Comparison of ENCODE assay signal across 8 mouse cellular contexts in genomic region chr8:122269404-122269803, GRCm38 (mm10). TPM values are rescaled to one million over a fixed set of nuclear protein-coding genes. Genes with fewer than 3 reads are reported as not detected.
DNase-seq lines count a peak whose midpoint lies in the region; ATAC-seq and TF ChIP-seq lines count a peak whose summit lies in the region.

No protein-coding gene starts in this region.

- peak; percentile 77 for DNase-seq in kidney, postnatal 14 days
- peak; percentile 82 for DNase-seq in neural tube, embryonic 11.5 days (ENCODE audit: low spot score)

- peak overlapping the region; percentile 90 for H3K4me2 ChIP-seq in heart, embryonic 15.5 days
- H3K4me2 ChIP-seq in liver, embryonic 15.5 days, result peak overlapping the region; percentile 75
- peak overlapping the region; percentile 56 for H3K4me2 ChIP-seq in neural tube, embryonic 11.5 days (ENCODE audit: low read depth)

- H3K9ac ChIP-seq in heart, embryonic 15.5 days, result peak overlapping the region; percentile 49
- H3K9ac ChIP-seq in liver, embryonic 15.5 days, result 0 out of 2 replicates have a peak overlapping the region, but pooled peaks have one; percentile 32
- H3K9ac ChIP-seq in neural tube, embryonic 11.5 days (ENCODE audit: low read length), result peak overlapping the region; percentile 50

- no peak overlapping the region for H3K27ac ChIP-seq in bone marrow macrophage, adult 2 months (ENCODE audit: insufficient read depth, low read depth, low read length)
- H3K27ac ChIP-seq in embryonic fibroblast, embryonic 13.5 days (ENCODE audit: insufficient read depth, low read length), result no peak overlapping the region
- H3K27ac ChIP-seq in heart, embryonic 15.5 days, result no peak overlapping the region
- H3K27ac ChIP-seq in liver, embryonic 15.5 days (replicated peaks), result no peak overlapping the region
- no peak overlapping the region for H3K27ac ChIP-seq in neural tube, embryonic 11.5 days (ENCODE audit: low read depth, low read length)
- no peak overlapping the region for H3K27ac ChIP-seq in testis, adult 2 months (ENCODE audit: control insufficient read depth, insufficient read depth, low read depth, low read length)

- no peaks in the 10 kb centered on the region for H3K36me3 ChIP-seq in heart, embryonic 15.5 days
- no peaks in the 10 kb centered on the region for H3K36me3 ChIP-seq in liver, embryonic 15.5 days (replicated peaks)
- no peaks in the 10 kb centered on the region for H3K36me3 ChIP-seq in neural tube, embryonic 11.5 days (ENCODE audit: control insufficient read depth, insufficient read depth, low read length)
- H3K36me3 ChIP-seq in testis, adult 2 months (ENCODE audit: control insufficient read depth, insufficient read depth, low read length), result no peaks in the 10 kb centered on the region

- ATAC-seq in CD4-positive, CD25-positive, alpha-beta regulatory T cell, adult 4 months, result peak; percentile 56
- peak; percentile 45; the same call in 1 of the 2 replicates for ATAC-seq in heart, embryonic 15.5 days (replicated peaks; ENCODE audit: insufficient number of reproducible peaks, insufficient read depth, low FRiP score, low read depth)
- ATAC-seq in liver, embryonic 15.5 days (ENCODE audit: insufficient read depth), result no peak
- ATAC-seq in neural tube, embryonic 11.5 days (ENCODE audit: insufficient read depth, low FRiP score, low TSS enrichment), result peak; percentile 32; the same call in 1 of the 2 replicates

- no peak for TF ChIP-seq POLR2A in bone marrow macrophage, adult 2 months (IDR thresholded peaks at IDR 0.05; ENCODE audit: borderline replicate concordance, low read depth, low read length)
- no peak for TF ChIP-seq POLR2A in embryonic fibroblast, embryonic 13.5 days (IDR thresholded peaks at IDR 0.05; ENCODE audit: low read depth, low read length)
- peak; percentile 48; the same call in 1 of the 2 replicates for TF ChIP-seq POLR2A in testis, adult 2 months (IDR thresholded peaks at IDR 0.05; ENCODE audit: control insufficient read depth, low read depth, low read length)

- H3K4me3 ChIP-seq in bone marrow macrophage, adult 2 months (ENCODE audit: insufficient read depth, low read length), result no peak overlapping the region
- no peak overlapping the region for H3K4me3 ChIP-seq in embryonic fibroblast, embryonic 13.5 days (ENCODE audit: insufficient read depth, low read length)
- peak overlapping the region; percentile 51 for H3K4me3 ChIP-seq in heart, embryonic 15.5 days
- H3K4me3 ChIP-seq in liver, embryonic 15.5 days (replicated peaks), result peak overlapping the region; percentile 51
- H3K4me3 ChIP-seq in neural tube, embryonic 11.5 days (ENCODE audit: low read depth, low read length), result peak overlapping the region; percentile 33
- peak overlapping the region; percentile 79 for H3K4me3 ChIP-seq in testis, adult 2 months (ENCODE audit: control insufficient read depth, low read depth, low read length)

- TF ChIP-seq CTCF in bone marrow macrophage, adult 2 months (IDR thresholded peaks at IDR 0.05; ENCODE audit: low read depth, low read length), result peak; percentile 90
- peak; percentile 86 for TF ChIP-seq CTCF in embryonic fibroblast, embryonic 13.5 days (IDR thresholded peaks at IDR 0.05; ENCODE audit: borderline replicate concordance, insufficient read depth, low read length)
- peak; percentile 100 for TF ChIP-seq CTCF in testis, adult 2 months (IDR thresholded peaks at IDR 0.05; ENCODE audit: control insufficient read depth, insufficient read depth, insufficient replicate concordance, low read depth, low read length)

- peaks cover 34% of the 10 kb centered on the region for H3K27me3 ChIP-seq in heart, embryonic 15.5 days
- peaks cover 68% of the 10 kb centered on the region for H3K27me3 ChIP-seq in liver, embryonic 15.5 days
- 0 out of 2 replicates have a peak, but pooled peaks cover 8% of the 10 kb centered on the region for H3K27me3 ChIP-seq in neural tube, embryonic 11.5 days (ENCODE audit: control insufficient read depth, insufficient read depth, low read length)
- no peaks in the 10 kb centered on the region for H3K27me3 ChIP-seq in testis, adult 2 months (ENCODE audit: control insufficient read depth, insufficient read depth, low read length)

- 6% methylated on average over 21 of the region's 21 CpGs for WGBS in heart, embryonic 15.5 days
- 7% methylated on average over 21 of the region's 21 CpGs for WGBS in liver, embryonic 15.5 days (ENCODE audit: insufficient replicate concordance)
- WGBS in neural tube, embryonic 11.5 days, result 6% methylated on average over 21 of the region's 21 CpGs

- no peaks in the 10 kb centered on the region for H3K9me3 ChIP-seq in heart, embryonic 15.5 days (replicated peaks)
- H3K9me3 ChIP-seq in liver, embryonic 15.5 days (replicated peaks), result no peaks in the 10 kb centered on the region
- no peaks in the 10 kb centered on the region for H3K9me3 ChIP-seq in neural tube, embryonic 11.5 days (ENCODE audit: control insufficient read depth, low read length)

- H3K4me1 ChIP-seq in bone marrow macrophage, adult 2 months (ENCODE audit: control insufficient read depth, insufficient read depth, low read length), result peaks cover 9% of the 10 kb centered on the region
- H3K4me1 ChIP-seq in embryonic fibroblast, embryonic 13.5 days (ENCODE audit: control insufficient read depth, insufficient read depth, low read length), result no peaks in the 10 kb centered on the region
- peaks cover 17% of the 10 kb centered on the region for H3K4me1 ChIP-seq in heart, embryonic 15.5 days (replicated peaks)
- peaks cover 27% of the 10 kb centered on the region for H3K4me1 ChIP-seq in liver, embryonic 15.5 days (replicated peaks)
- H3K4me1 ChIP-seq in neural tube, embryonic 11.5 days (ENCODE audit: control insufficient read depth, insufficient read depth, low read length), result peaks cover 5% of the 10 kb centered on the region; the same call in 1 of the 2 replicates
- peaks cover 14% of the 10 kb centered on the region for H3K4me1 ChIP-seq in testis, adult 2 months (ENCODE audit: control insufficient read depth, insufficient read depth, low read length)

RNA-seq across cellular contexts. Expression of gene Zfpm1, which starts 12.5 kb away (rescaled TPM):
- polyA plus RNA-seq in CD4-positive, CD25-positive, alpha-beta regulatory T cell, adult 4 months (2017; shearing (Covaris generic)), result under 1 TPM; 0.46 to 0.82 TPM
- 5.8 and 7.3 TPM in 2 replicates for polyA plus RNA-seq in bone marrow macrophage, adult 2 months (2012; ENCODE audit: insufficient read depth, insufficient read length, missing spikeins)
- 10.3 and 12.6 TPM in 2 replicates for polyA plus RNA-seq in embryonic fibroblast, embryonic 13.5 days (2011; ENCODE audit: insufficient read length, low read depth, missing spikeins)
- 3.8 and 3.9 TPM in 2 replicates for polyA plus RNA-seq in heart, embryonic 15.5 days (2015; fragmentation: Nextera tagmentation; extraction: Ambion mirVana)
- 12.0 and 14.9 TPM in 2 replicates for polyA plus RNA-seq in liver, embryonic 15.5 days (2015; fragmentation: Nextera tagmentation; extraction: Ambion mirVana)
- 1.2 and 1.5 TPM in 2 replicates for polyA plus RNA-seq in neural tube, embryonic 11.5 days (2014; fragmentation: Nextera tagmentation; extraction: Ambion mirVana)
- 35.2 and 35.7 TPM in 2 replicates for polyA plus RNA-seq in testis, adult 2 months (2012; rRNA removed)

Comparison
In these comparisons a context has a peak if more than half of its experiments do, and no peak if none do; other contexts are left out.
1. H3K4me3 ChIP-seq: peak in heart, embryonic 15.5 days (single experiment), liver, embryonic 15.5 days (single experiment), neural tube, embryonic 11.5 days (single experiment) and testis, adult 2 months (single experiment); none in bone marrow macrophage, adult 2 months (single experiment) and embryonic fibroblast, embryonic 13.5 days (single experiment).
2. Peak in every context shown above with its lines, with median percentiles within 50 percentile points of each other: CTCF ChIP-seq, H3K4me2 ChIP-seq and H3K9ac ChIP-seq.